ENCODE assay signal across 10 mouse cellular contexts in the genomic region with DNA sequence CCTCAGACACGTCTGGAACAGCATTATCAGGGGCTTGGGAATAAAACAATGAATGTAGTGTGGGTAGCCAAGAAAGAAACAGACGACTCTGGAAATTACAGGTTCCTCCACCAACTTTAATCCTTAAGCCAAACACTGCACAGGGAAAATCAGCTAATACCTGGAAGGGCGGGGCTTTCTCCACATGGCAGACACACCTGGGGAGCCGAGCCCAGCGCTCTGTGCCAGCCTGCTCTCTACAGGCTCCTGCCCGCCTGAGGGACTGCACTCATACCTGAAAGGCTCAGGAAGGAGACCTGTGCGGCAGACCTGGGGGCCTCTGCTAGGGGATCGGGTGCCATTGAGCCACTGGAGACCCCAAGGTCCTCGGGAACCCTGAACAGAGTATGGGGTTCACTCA.
"Had no signal": no experiment of that assay in that cellular context is flagged by ENCODE, and none has a peak within 500 bp of the region (broad histone marks: within the 10 kb centered on the region; RNA-seq: fewer than 3 reads in every experiment).

No protein-coding gene starts in this region.

- H3K9ac ChIP-seq: limb, embryonic 15.5 days; liver, embryonic 12.5 days; lung, embryonic 15.5 days; midbrain, embryonic 12.5 days; neural tube, embryonic 13.5 days had no signal

- H3K9me3 ChIP-seq: limb, embryonic 15.5 days; liver, embryonic 12.5 days; lung, embryonic 15.5 days; midbrain, embryonic 12.5 days; neural tube, embryonic 13.5 days had no signal

- H3K4me1 ChIP-seq: midbrain, embryonic 12.5 days had no signal

- H3K27me3 ChIP-seq: limb, embryonic 15.5 days; lung, embryonic 15.5 days had no signal

- ATAC-seq: liver, embryonic 12.5 days; midbrain, embryonic 16.5 days had no signal

- H3K36me3 ChIP-seq: limb, embryonic 15.5 days; liver, embryonic 12.5 days; lung, embryonic 15.5 days; midbrain, embryonic 12.5 days; neural tube, embryonic 13.5 days had no signal

- H3K4me3 ChIP-seq: left cerebral cortex, adult 2 months; limb, embryonic 15.5 days; liver, embryonic 12.5 days; lung, embryonic 15.5 days; midbrain, embryonic 12.5 days; neural tube, embryonic 13.5 days had no signal

- H3K4me2 ChIP-seq: limb, embryonic 15.5 days; liver, embryonic 12.5 days; lung, embryonic 15.5 days; midbrain, embryonic 12.5 days; neural tube, embryonic 13.5 days had no signal

- DNase-seq: kidney, adult 11 months; kidney, postnatal 14 days; right cerebral cortex, postnatal 14 days had no signal

- H3K27ac ChIP-seq: left cerebral cortex, adult 2 months; limb, embryonic 15.5 days; liver, embryonic 12.5 days; lung, embryonic 15.5 days; midbrain, embryonic 12.5 days; neural tube, embryonic 13.5 days had no signal
